Mouse (Mus musculus) liver, embryonic 14.5 days (tissue): ENCODE data around the gene Castor2.

Experiments
- CTCF ChIP-seq: IDR thresholded peaks from 2 replicates; pipeline ENCODE4 v1.5.1; 2016; ENCODE audit warnings: antibody characterized with exemption, low read depth, control low read depth
- EP300 ChIP-seq: IDR thresholded peaks from 2 replicates; pipeline ENCODE4 v1.6.1; 2016; ENCODE audit warnings: antibody characterized with exemption, low read depth

DNA sequence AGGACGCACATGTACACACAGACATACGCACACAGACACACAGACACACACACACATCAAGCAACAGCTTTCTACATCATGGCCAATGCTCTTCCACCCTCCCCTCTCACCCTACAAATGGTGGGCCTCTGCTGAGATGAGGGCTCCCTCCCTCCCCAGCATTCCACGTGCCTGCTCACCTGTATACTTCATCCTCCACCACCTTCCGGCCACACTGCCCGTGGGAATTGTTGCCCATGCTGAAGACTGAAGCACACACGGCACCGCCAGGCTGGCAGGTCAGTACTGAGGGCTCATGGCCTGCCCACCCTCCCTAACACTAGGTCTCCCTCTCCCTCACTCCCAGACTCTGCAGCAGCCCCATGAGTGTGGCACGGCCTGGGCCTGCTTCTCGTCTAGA lies 68.5 kb downstream of the Castor2 start:
- TF ChIP-seq CTCF: no peak
- TF ChIP-seq EP300: no peak
